Mouse (Mus musculus) heart, embryonic 13.5 days (tissue): ENCODE results near the gene Efcab1. TPM values are rescaled to one million over a fixed set of nuclear protein-coding genes. Genes with fewer than 3 reads are reported as not detected.

Source experiments
- ATAC-seq: fragments of 200-750 bp; cut with Nextera tagmentation; 2 replicates; pipeline ENCODE4 v1.8.0; 2017; ENCODE audit warnings: moderate TSS enrichment; ENCODE audit not compliant: insufficient number of reproducible peaks, low FRiP score, low TSS enrichment; ENCODE audit errors: extremely low read depth
- H3K27ac ChIP-seq: fragments of 300-500 bp; sonication (generic); replicated peaks from 2 replicates; pipeline ENCODE4 v1.5.1; 2015; ENCODE audit warnings: moderate library complexity, mild to moderate bottlenecking, inconsistent platforms
- H3K27me3 ChIP-seq: fragments of 300-500 bp; sonication (generic); replicated peaks from 2 replicates; pipeline ENCODE4 v1.6.1; 2015; ENCODE audit warnings: mild to moderate bottlenecking, inconsistent platforms
- H3K36me3 ChIP-seq: fragments of 300-500 bp; sonication (generic); 2 replicates; pipeline ENCODE4 v1.6.1; 2015; ENCODE audit warnings: mild to moderate bottlenecking, inconsistent platforms
- H3K4me1 ChIP-seq: fragments of 300-500 bp; sonication (generic); 2 replicates; pipeline ENCODE4 v1.6.1; 2015; ENCODE audit warnings: inconsistent platforms
- H3K4me2 ChIP-seq: fragments of 300-500 bp; sonication (generic); 2 replicates; pipeline ENCODE4 v1.6.1; 2015; ENCODE audit warnings: inconsistent platforms, mild to moderate bottlenecking, moderate library complexity
- H3K4me3 ChIP-seq: fragments of 300-500 bp; sonication (generic); 2 replicates; pipeline ENCODE4 v1.5.1; 2015; ENCODE audit warnings: moderate library complexity, mild to moderate bottlenecking, inconsistent platforms
- H3K9ac ChIP-seq: fragments of 300-500 bp; sonication (generic); 2 replicates; pipeline ENCODE4 v1.6.1; 2015; ENCODE audit warnings: inconsistent platforms, mild to moderate bottlenecking, moderate library complexity
- H3K9me3 ChIP-seq: fragments of 300-500 bp; sonication (generic); 2 replicates; pipeline ENCODE4 v1.6.1; 2016; ENCODE audit warnings: inconsistent platforms
- WGBS: fragments of 180-500 bp; shearing (Covaris S2); methylation state at CpG from one replicate; pipeline ENCODE4 v1.1.7; 2015; ENCODE audit warnings: mixed read lengths; 5-methylcytosine and 5-hydroxymethylcytosine counted together
- polyA plus RNA-seq: library from polyadenylated mRNA; unstranded; fragments of >200 nt; fragmentation: Nextera tagmentation; extraction: Ambion mirVana; gene quantifications from 2 replicates; pipeline ENCODE4 v1.2.1, GENCODE M21; 2015

Efcab1 gene
- polyA plus RNA-seq, 1 experiment from 2014 or later: 2.6 TPM

- Histone ChIP-seq H3K4me2 (no peak overlapping the region), H3K9me3 (no peaks in the 10 kb centered on the region), H3K36me3 (no peaks in the 10 kb centered on the region), H3K4me1 (no peaks in the 10 kb centered on the region), H3K27ac (no peak overlapping the region), H3K27me3 (no peaks in the 10 kb centered on the region), H3K4me3 (no peak overlapping the region), H3K9ac (no peak overlapping the region)
- 83% methylated on average over 2 of the region's 2 CpGs for WGBS
- no peak for ATAC-seq
These were observed 108.3 kb downstream of the Efcab1 start for GRCm38 (mm10) chr16:15014724-15015123.
